Mouse (Mus musculus): ENCODE measurements around the gene Zfp212. TPM values are rescaled to one million over a fixed set of nuclear protein-coding genes. Genes with fewer than 3 reads are reported as not detected.

Gene Zfp212
- polyA plus RNA-seq, 1 experiment, result 8.6 TPM

GRCm38 (mm10) chr6:47879049-47879716, 41.1 kb upstream of the Zfp212 start:
- H3K36me3 ChIP-seq (ENCODE audit: control insufficient read depth, insufficient read depth, low read length), result peaks cover 7% of the 10 kb centered on the region
- 51% methylated on average over 4 of the region's 4 CpGs for WGBS
- H3K27me3 ChIP-seq (ENCODE audit: control insufficient read depth, insufficient read depth, low read length), result no peaks in the 10 kb centered on the region
- H3K4me3 ChIP-seq (ENCODE audit: extremely low read depth, insufficient read depth, insufficient read length), result no peak overlapping the region
- H3K27ac ChIP-seq (ENCODE audit: insufficient read depth, low read length), result no peak overlapping the region
- TF ChIP-seq CTCF (IDR thresholded peaks at IDR 0.05; ENCODE audit: extremely low read depth, insufficient read depth, insufficient read length, insufficient replicate concordance) (no peak), POLR2A (IDR thresholded peaks at IDR 0.05; ENCODE audit: low read depth, low read length) (no peak)
- peaks cover 9% of the 10 kb centered on the region; the same call in 1 of the 2 replicates for H3K4me1 ChIP-seq (ENCODE audit: control insufficient read depth, insufficient read depth, insufficient read length)
- DNase-seq (ENCODE audit: low read depth in 1 of 2, low spot score in 2 of 2), result no peak

GRCm38 (mm10) chr6:47880166-47880565, 40.1 kb upstream of the Zfp212 start:
- WGBS, result 96% methylated on average over 10 of the region's 10 CpGs
- H3K27ac ChIP-seq (ENCODE audit: insufficient read depth, low read length), result no peak overlapping the region
- DNase-seq (ENCODE audit: low read depth in 1 of 2, low spot score in 2 of 2), result no peak
- H3K27me3 ChIP-seq (ENCODE audit: control insufficient read depth, insufficient read depth, low read length), result no peaks in the 10 kb centered on the region
- peaks cover 9% of the 10 kb centered on the region for H3K36me3 ChIP-seq (ENCODE audit: control insufficient read depth, insufficient read depth, low read length)
- H3K4me3 ChIP-seq (ENCODE audit: extremely low read depth, insufficient read depth, insufficient read length), result no peak overlapping the region
- TF ChIP-seq POLR2A (IDR thresholded peaks at IDR 0.05; ENCODE audit: low read depth, low read length) (no peak), CTCF (IDR thresholded peaks at IDR 0.05; ENCODE audit: extremely low read depth, insufficient read depth, insufficient read length, insufficient replicate concordance) (no peak)
- H3K4me1 ChIP-seq (ENCODE audit: control insufficient read depth, insufficient read depth, insufficient read length), result peaks cover 9% of the 10 kb centered on the region; the same call in 1 of the 2 replicates

- Histone ChIP-seq H3K4me1 (ENCODE audit: control insufficient read depth, insufficient read depth, insufficient read length) (no peaks in the 10 kb centered on the region), H3K36me3 (ENCODE audit: control insufficient read depth, insufficient read depth, low read length) (peaks cover 26% of the 10 kb centered on the region), H3K4me3 (ENCODE audit: extremely low read depth, insufficient read depth, insufficient read length) (no peak overlapping the region), H3K27me3 (ENCODE audit: control insufficient read depth, insufficient read depth, low read length) (no peaks in the 10 kb centered on the region), H3K27ac (ENCODE audit: insufficient read depth, low read length) (no peak overlapping the region)
- WGBS, result 79% methylated on average over 8 of the region's 8 CpGs
- TF ChIP-seq CTCF (IDR thresholded peaks at IDR 0.05; ENCODE audit: extremely low read depth, insufficient read depth, insufficient read length, insufficient replicate concordance) (no peak), POLR2A (IDR thresholded peaks at IDR 0.05; ENCODE audit: low read depth, low read length) (no peak)
- DNase-seq (ENCODE audit: low read depth in 1 of 2, low spot score in 2 of 2), result no peak
Observed at GRCm38 (mm10) chr6:47888812-47889383, 31.4 kb upstream of the Zfp212 start.

- WGBS, result 95% methylated on average over 6 of the region's 6 CpGs
- TF ChIP-seq CTCF (IDR thresholded peaks at IDR 0.05; ENCODE audit: extremely low read depth, insufficient read depth, insufficient read length, insufficient replicate concordance) (no peak), POLR2A (IDR thresholded peaks at IDR 0.05; ENCODE audit: low read depth, low read length) (no peak)
- Histone ChIP-seq H3K27ac (ENCODE audit: insufficient read depth, low read length) (no peak overlapping the region), H3K36me3 (ENCODE audit: control insufficient read depth, insufficient read depth, low read length) (peaks cover 17% of the 10 kb centered on the region), H3K4me3 (ENCODE audit: extremely low read depth, insufficient read depth, insufficient read length) (no peak overlapping the region), H3K4me1 (ENCODE audit: control insufficient read depth, insufficient read depth, insufficient read length) (no peaks in the 10 kb centered on the region), H3K27me3 (ENCODE audit: control insufficient read depth, insufficient read depth, low read length) (no peaks in the 10 kb centered on the region)
- DNase-seq (ENCODE audit: low read depth in 1 of 2, low spot score in 2 of 2), result no peak
Observed at GRCm38 (mm10) chr6:47899416-47899815, 20.9 kb upstream of the Zfp212 start.

- H3K36me3 ChIP-seq (ENCODE audit: control insufficient read depth, insufficient read depth, low read length), result peaks cover 31% of the 10 kb centered on the region
- 83% methylated on average over 4 of the region's 4 CpGs for WGBS
Observed at GRCm38 (mm10) chr6:47903587-47903986, 16.7 kb upstream of the Zfp212 start.

GRCm38 (mm10) chr6:47904361-47904760, 15.9 kb upstream of the Zfp212 start:
- no peak overlapping the region for H3K4me3 ChIP-seq (ENCODE audit: extremely low read depth, insufficient read depth, insufficient read length)
- H3K27ac ChIP-seq (ENCODE audit: insufficient read depth, low read length), result no peak overlapping the region

More at GRCm38 (mm10) chr6:47903587-47903986, 16.7 kb upstream of the Zfp212 start:
- H3K27me3 ChIP-seq (ENCODE audit: control insufficient read depth, insufficient read depth, low read length), result no peaks in the 10 kb centered on the region
- no peak for TF ChIP-seq POLR2A (IDR thresholded peaks at IDR 0.05; ENCODE audit: low read depth, low read length)
- TF ChIP-seq CTCF (IDR thresholded peaks at IDR 0.05; ENCODE audit: extremely low read depth, insufficient read depth, insufficient read length, insufficient replicate concordance), result no peak
- H3K27ac ChIP-seq (ENCODE audit: insufficient read depth, low read length), result no peak overlapping the region
- no peaks in the 10 kb centered on the region for H3K4me1 ChIP-seq (ENCODE audit: control insufficient read depth, insufficient read depth, insufficient read length)
- H3K4me3 ChIP-seq (ENCODE audit: extremely low read depth, insufficient read depth, insufficient read length), result no peak overlapping the region
- DNase-seq (ENCODE audit: low read depth in 1 of 2, low spot score in 2 of 2), result no peak

More at GRCm38 (mm10) chr6:47904361-47904760, 15.9 kb upstream of the Zfp212 start:
- no peaks in the 10 kb centered on the region for H3K4me1 ChIP-seq (ENCODE audit: control insufficient read depth, insufficient read depth, insufficient read length)
- H3K27me3 ChIP-seq (ENCODE audit: control insufficient read depth, insufficient read depth, low read length), result no peaks in the 10 kb centered on the region
- peaks cover 27% of the 10 kb centered on the region for H3K36me3 ChIP-seq (ENCODE audit: control insufficient read depth, insufficient read depth, low read length)
- DNase-seq (ENCODE audit: low read depth in 1 of 2, low spot score in 2 of 2), result no peak
- TF ChIP-seq POLR2A (IDR thresholded peaks at IDR 0.05; ENCODE audit: low read depth, low read length) (no peak), CTCF (IDR thresholded peaks at IDR 0.05; ENCODE audit: extremely low read depth, insufficient read depth, insufficient read length, insufficient replicate concordance) (no peak)
- WGBS, result 96% methylated on average over 19 of the region's 19 CpGs

Data from spleen, adult 2 months (tissue).